Mouse (Mus musculus): ENCODE data around the gene Rps17. TPM values are rescaled to one million over a fixed set of nuclear protein-coding genes. Genes with fewer than 3 reads are reported as not detected.

Gene Rps17
- polyA plus RNA-seq, 1 experiment from 2014 or later, result 1,237 TPM

DNA sequence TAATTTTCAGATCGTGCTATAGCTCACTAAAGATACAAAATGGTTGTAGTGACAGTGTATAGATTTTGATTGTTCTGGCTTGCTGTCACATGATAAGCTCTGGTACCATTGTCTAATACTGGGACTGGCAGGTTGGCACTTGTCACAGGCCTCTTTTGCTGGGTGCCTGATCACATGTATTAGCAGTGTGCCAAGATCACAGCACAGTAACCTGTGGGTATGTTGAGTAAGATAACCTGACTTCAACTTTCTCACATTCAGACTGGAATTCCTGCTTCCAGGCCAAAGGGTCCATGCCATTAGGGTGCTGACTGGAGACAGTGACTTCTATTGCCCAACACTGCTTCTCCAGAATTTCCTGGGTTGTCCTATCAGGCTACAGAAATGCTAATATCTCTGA lies 33.9 kb downstream of the Rps17 start:
- TF ChIP-seq CTCF (IDR thresholded peaks at IDR 0.05), result no peak
- POLR2A ChIA-PET, result interaction anchor here (0.6 kb wide), 1 partner anchor 109 kb away, joined by 3 read pairs; no protein-coding TSS in a partner anchor
- DNase-seq (ENCODE audit: low read depth, low spot score) (no peak), ATAC-seq (no peak)
- in situ Hi-C loops (cut with MboI; ENCODE audit: low pct_unique_long_range_greater_than_20kb), result loop anchor here (10.0 kb wide), 1 partner anchor 146 kb away; no protein-coding TSS in a partner anchor
- no peaks in the 10 kb centered on the region for H3K27me3 ChIP-seq
- CTCF ChIA-PET, result interaction anchor here (1.7 kb wide), 1 partner anchor 9 kb away, joined by 5 read pairs; no protein-coding TSS in a partner anchor

DNA sequence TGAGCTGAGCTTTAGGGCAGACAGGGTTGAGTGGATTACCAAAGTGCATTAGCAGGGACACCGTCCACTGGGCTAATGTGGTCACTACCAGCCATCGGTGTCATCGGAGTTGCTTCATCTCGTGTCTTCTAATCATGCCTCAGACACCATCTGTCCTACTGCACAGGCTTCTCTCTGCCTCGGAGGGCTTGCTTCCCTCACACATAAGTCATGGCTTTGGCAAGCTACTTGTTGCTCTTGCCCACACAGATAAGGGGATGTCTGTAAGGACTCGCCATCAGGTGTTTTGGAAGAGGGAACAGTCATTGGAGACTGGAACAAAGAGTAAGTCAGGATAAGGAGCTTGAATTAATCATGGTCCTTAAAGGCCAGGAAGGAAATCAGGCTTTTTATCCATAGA lies 35.8 kb downstream of the Rps17 start:
- no peak for DNase-seq (ENCODE audit: low read depth, low spot score)
- in situ Hi-C loops (cut with MboI; ENCODE audit: low pct_unique_long_range_greater_than_20kb), result no loop called here
- H3K27me3 ChIP-seq, result no peaks in the 10 kb centered on the region
- POLR2A ChIA-PET, result no interaction called here
- no peak for TF ChIP-seq CTCF (IDR thresholded peaks at IDR 0.05)
- CTCF ChIA-PET, result interaction anchor here (1.5 kb wide), 1 partner anchor 142 kb away, joined by 4 read pairs; no protein-coding TSS in a partner anchor
- ATAC-seq, result no peak

DNA sequence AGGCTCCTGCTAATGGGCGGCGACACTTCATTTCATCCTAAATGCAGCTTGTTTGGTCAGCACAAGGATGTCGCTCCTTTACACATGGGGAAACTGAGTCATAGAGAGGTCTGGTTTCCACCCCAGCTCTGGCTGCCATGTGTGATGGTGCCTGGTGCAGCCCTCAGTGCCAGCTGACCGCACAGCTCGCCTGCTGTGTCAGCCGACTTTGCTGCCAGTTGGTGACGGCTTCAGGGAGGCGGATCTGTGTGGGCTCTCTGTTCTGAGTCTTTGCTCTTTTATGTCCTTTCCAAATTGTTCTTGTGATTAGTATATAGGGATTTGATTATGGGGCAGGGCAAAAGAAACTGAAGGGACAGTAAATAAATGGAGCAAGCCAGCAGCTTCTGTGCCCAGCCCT lies 37.3 kb downstream of the Rps17 start:
- TF ChIP-seq CTCF (IDR thresholded peaks at IDR 0.05), result no peak
- CTCF ChIA-PET, result no interaction called here
- H3K27me3 ChIP-seq, result no peaks in the 10 kb centered on the region
- POLR2A ChIA-PET, result no interaction called here
- DNase-seq (ENCODE audit: low read depth, low spot score) (no peak), ATAC-seq (no peak)
- in situ Hi-C loops (cut with MboI; ENCODE audit: low pct_unique_long_range_greater_than_20kb), result no loop called here

DNA sequence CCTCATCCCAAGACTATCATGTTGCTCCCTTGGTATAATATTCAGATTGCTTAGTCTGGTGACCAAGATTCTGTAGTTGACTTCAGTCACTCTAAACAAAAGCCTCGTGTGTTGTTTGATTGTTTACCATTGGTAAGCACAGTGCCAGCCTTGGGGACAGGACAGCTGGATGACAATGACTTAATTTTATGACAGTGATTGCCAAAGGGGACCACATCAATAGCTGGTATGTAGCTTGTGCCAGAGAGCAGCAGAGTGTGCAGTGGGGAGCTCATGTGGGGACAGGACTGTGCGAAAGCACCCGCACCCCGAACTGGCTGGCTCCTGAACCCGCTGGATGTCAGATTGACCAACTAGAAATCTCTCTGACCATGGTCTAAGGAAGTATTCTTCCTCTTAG lies 40.4 kb downstream of the Rps17 start:
- H3K27me3 ChIP-seq, result no peaks in the 10 kb centered on the region
- ATAC-seq, result no peak
- in situ Hi-C loops (cut with MboI; ENCODE audit: low pct_unique_long_range_greater_than_20kb), result no loop called here
- no peak for TF ChIP-seq CTCF (IDR thresholded peaks at IDR 0.05)
- no peak for DNase-seq (ENCODE audit: low read depth, low spot score)
- ChIA-PET POLR2A (no interaction called here), CTCF (interaction anchor here (0.7 to 1.7 kb wide), 3 partner anchors 16 to 57 kb away, joined by 3 to 4 read pairs (median 3); no protein-coding TSS in a partner anchor)

DNA sequence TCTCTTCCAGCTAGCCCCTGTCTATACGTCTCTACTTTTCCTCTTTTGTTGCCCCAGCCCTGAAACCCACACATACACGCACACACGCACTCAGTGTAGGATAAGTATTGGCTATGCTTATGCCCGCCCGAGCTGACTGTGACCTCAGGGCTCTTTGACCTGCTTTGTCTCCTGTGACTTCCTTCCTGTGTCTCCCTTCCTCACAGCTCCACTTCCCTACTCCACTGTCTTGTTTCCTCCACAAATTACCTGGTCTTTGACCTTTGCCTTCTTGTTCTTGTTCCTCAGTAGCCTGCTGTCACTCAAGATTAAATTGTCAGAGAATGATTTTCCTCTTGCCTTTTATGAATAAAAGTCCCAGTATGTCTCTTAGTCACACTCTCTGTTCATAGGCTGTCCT lies 41.0 kb downstream of the Rps17 start:
- POLR2A ChIA-PET, result no interaction called here
- H3K27me3 ChIP-seq, result no peaks in the 10 kb centered on the region
- ATAC-seq (no peak), DNase-seq (ENCODE audit: low read depth, low spot score) (no peak)
- TF ChIP-seq CTCF (IDR thresholded peaks at IDR 0.05), result no peak
- in situ Hi-C loops (cut with MboI; ENCODE audit: low pct_unique_long_range_greater_than_20kb), result no loop called here
- CTCF ChIA-PET, result interaction anchor here (0.7 to 2.8 kb wide), 9 partner anchors 10 to 141 kb away, joined by 3 to 13 read pairs (median 3); no protein-coding TSS in a partner anchor

DNA sequence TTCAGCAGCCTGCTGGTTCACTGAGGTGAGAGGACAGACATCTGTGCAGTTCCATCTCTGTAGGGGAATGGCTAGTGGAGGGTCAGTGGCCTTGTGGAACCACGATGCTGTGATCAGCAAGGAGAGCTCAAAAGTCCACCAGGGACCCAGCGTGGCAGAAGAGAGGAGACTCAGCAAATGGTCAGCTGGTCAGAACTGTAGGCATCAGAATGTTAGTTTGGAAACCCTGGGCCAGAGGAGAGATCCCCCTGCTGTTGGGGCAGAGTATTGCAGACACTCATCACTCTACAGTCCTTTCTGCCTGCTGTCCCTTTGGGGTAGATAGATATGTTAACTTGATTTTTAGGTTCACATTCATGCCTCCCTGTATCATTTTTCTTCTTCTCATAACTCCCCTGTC lies 41.4 kb downstream of the Rps17 start:
- DNase-seq (ENCODE audit: low read depth, low spot score), result no peak
- CTCF ChIA-PET, result interaction anchor here (0.7 to 2.8 kb wide), 8 partner anchors 10 to 141 kb away, joined by 3 to 13 read pairs (median 4); no protein-coding TSS in a partner anchor
- no peak for ATAC-seq
- in situ Hi-C loops (cut with MboI; ENCODE audit: low pct_unique_long_range_greater_than_20kb), result no loop called here
- POLR2A ChIA-PET, result no interaction called here
- peak; percentile 73 for TF ChIP-seq CTCF (IDR thresholded peaks at IDR 0.05)
- no peaks in the 10 kb centered on the region for H3K27me3 ChIP-seq

DNA sequence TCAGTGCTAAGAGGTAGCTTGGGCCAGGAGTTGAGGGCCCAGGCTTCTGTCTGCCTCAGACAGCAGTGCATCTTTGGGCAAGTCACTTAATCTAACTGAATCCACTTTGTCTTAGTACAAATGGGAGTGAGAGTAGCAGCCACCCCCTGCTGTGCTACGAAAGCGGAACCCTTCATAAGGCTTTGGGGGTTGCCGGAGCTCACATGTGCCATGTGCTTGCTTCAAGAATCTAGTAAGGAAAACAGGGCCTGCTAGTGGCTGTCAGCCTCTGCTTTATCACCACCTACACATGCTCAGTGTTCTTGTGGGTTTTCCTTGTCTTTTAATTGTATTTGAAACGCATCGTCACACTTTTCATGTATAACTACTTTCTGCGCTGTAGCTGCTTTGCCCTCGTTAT lies 43.7 kb downstream of the Rps17 start:
- in situ Hi-C loops (cut with MboI; ENCODE audit: low pct_unique_long_range_greater_than_20kb), result no loop called here
- ATAC-seq, result no peak
- no peak for DNase-seq (ENCODE audit: low read depth, low spot score)
- TF ChIP-seq CTCF (IDR thresholded peaks at IDR 0.05), result no peak
- ChIA-PET POLR2A (no interaction called here), CTCF (interaction anchor here (1.7 kb wide), 1 partner anchor 10 kb away, joined by 5 read pairs; no protein-coding TSS in a partner anchor)
- H3K27me3 ChIP-seq, result no peaks in the 10 kb centered on the region

DNA sequence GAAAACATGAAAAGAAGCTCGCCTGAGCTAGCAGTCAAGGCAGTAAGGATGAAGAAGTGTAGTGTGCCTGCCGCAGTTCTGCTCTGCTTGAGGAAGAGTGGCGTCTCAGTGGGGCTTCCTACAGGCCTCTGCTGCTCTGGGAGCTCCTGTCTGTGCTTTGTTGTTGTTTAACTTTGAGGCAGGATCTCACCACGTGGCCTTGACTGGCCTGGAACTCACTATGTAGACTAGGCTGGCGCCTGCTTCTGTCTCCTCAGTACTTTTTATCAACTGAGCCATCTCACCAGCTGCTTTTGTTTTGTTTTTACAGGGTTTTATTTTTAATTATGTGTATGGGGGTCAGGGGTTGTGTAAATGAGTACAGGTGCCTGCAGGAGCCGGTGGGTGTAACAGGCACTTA lies 46.8 kb downstream of the Rps17 start:
- in situ Hi-C loops (cut with MboI; ENCODE audit: low pct_unique_long_range_greater_than_20kb), result no loop called here

DNA sequence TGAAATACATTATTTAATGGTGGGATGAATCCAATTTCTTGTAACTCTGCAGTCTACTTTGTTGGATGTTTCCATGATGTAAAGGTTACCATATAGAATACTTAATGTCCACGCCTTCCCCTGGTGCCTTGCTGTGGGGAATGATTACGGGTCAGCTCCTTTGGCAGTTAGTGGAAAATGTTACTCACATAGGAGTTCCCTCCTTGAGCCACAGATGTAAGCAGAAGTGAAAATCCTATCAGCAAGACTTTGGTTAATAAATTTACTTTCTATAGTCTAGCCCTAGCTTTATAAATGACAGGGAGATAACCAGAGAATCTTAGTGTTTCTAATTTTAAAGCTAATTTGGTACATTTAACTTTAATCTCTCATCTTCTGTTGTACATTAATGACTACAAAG lies 49.9 kb downstream of the Rps17 start:
- ChIA-PET POLR2A (no interaction called here), CTCF (interaction anchor here (2.2 kb wide), 1 partner anchor 9 kb away, joined by 7 read pairs; no protein-coding TSS in a partner anchor)
- in situ Hi-C loops (cut with MboI; ENCODE audit: low pct_unique_long_range_greater_than_20kb), result no loop called here
- no peak for TF ChIP-seq CTCF (IDR thresholded peaks at IDR 0.05)
- ATAC-seq (no peak), DNase-seq (ENCODE audit: low read depth, low spot score) (no peak)
- no peaks in the 10 kb centered on the region for H3K27me3 ChIP-seq

More for the DNA sequence above, 46.8 kb downstream of the Rps17 start:
- POLR2A ChIA-PET, result no interaction called here
- ATAC-seq (no peak), DNase-seq (ENCODE audit: low read depth, low spot score) (no peak)
- H3K27me3 ChIP-seq, result no peaks in the 10 kb centered on the region
- no peak for TF ChIP-seq CTCF (IDR thresholded peaks at IDR 0.05)
- CTCF ChIA-PET, result interaction anchor here (1.3 kb wide), 1 partner anchor 11 kb away, joined by 3 read pairs; no protein-coding TSS in a partner anchor

Other genes starting within 250 kb of the Rps17 start
- gene Slc28a1, start 230.5 kb downstream of the Rps17 start, polyA plus RNA-seq (2021), result not detected
- gene Pde8a, start 131.7 kb downstream of the Rps17 start, polyA plus RNA-seq (2021), result 6.8 TPM
- 9.5 TPM for gene Cpeb1, start 110.2 kb upstream of the Rps17 start, polyA plus RNA-seq (2021)
- gene Ap3b2, start 148.7 kb upstream of the Rps17 start, polyA plus RNA-seq (2021), result 0.03 TPM
- gene BC048679, start 153.0 kb upstream of the Rps17 start, polyA plus RNA-seq (2021), result not detected
- gene Fsd2, start 221.7 kb upstream of the Rps17 start, polyA plus RNA-seq (2021), result not detected
- 16.2 TPM for gene Whamm, start 226.0 kb upstream of the Rps17 start, polyA plus RNA-seq (2021)